Mouse (Mus musculus): ENCODE results near the gene H3f3b.

- TF ChIP-seq POLR2A (IDR thresholded peaks at IDR 0.05; ENCODE audit: extremely low read depth, insufficient read depth, low read length): no peak
- TF ChIP-seq CTCF (IDR thresholded peaks at IDR 0.05; ENCODE audit: low read depth, low read length): no peak
Measured at GRCm38 (mm10) chr11:116000607-116001006, 27.2 kb downstream of the H3f3b start.

All from liver, adult 2 months (tissue).